Mouse (Mus musculus): ENCODE data around the gene BC048562.

BC048562 gene

DNA sequence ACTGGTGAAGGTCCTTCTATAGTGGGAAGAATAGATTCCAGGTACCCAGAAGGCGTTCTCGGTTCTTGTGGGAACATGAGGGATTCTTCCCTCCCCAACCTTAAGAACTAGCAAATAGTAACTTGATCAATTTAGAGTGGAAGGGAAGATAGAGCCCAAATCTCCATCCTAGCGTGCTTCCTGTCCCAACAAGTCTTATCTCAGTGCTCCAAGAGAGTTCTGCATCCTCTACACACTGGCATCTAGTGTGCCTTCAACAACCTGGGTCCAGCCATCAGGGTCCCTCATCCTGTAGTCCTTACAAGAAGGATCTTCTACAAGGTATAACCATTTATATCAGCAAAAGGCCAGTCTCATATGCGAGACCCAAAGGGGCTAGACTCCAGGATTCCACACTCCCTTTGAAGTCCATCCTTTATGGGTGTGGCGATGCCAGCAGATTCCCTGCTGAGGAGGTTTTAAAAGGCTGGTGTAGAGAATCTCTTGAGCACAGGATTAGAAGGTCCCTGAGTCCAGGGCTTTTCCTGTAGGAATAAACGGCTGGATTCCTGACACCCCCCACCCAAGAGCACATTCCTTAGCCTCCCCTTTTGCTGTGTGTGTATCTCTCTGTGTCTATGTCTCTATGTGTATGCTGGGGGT, 15.4 kb downstream of the BC048562 start:
- no peak for DNase-seq

- peak; percentile 90 for DNase-seq
These were observed 16.1 kb downstream of the BC048562 start for GRCm38 (mm10) chr9:108452291-108452906.

DNA sequence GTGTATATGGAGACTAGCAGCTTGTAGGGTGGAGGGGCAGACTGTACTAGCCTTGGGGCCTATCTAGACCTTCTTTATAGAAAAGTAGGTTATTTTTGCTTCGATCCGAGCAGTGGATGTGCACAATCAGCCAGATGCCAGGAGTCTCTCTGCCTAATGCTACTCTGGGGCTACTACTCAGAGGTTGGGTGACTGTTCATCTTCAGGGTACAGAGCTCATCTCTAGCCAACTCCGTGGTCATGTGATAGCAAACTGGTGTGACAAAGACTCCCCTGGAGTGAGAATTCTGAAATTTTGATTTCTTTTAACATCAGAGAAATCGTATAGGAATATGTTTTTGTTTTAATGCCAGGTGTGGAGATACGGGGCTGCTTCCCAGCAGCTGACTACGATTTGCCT, 16.6 kb downstream of the BC048562 start:
- DNase-seq: no peak

- DNase-seq: no peak
These were observed 17.2 kb downstream of the BC048562 start for GRCm38 (mm10) chr9:108453458-108453857.

GRCm38 (mm10) chr9:108454429-108454828, 18.1 kb downstream of the BC048562 start:
- no peak for DNase-seq

- DNase-seq: no peak
These were observed 19.7 kb downstream of the BC048562 start for GRCm38 (mm10) chr9:108455747-108456571.

DNA sequence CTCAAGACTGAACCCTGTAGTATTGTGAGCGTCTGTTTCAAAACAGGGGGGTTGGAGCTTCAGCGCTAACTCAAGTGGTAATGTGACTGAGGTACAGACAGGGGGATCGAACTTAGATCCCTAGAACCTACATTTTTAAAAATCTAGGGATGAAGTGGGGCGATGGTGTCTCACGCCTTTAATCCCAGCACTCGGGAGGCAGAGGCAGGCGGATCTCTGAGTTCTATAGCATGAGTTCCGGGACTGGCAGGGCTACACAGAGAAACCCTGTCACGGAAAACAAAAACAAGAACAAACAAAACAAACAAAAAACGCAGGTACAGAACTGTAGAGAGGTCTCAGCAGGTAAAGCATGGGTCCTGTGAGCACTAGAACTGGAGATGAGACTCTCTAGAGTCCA, 20.7 kb downstream of the BC048562 start:
- DNase-seq: no peak

DNA sequence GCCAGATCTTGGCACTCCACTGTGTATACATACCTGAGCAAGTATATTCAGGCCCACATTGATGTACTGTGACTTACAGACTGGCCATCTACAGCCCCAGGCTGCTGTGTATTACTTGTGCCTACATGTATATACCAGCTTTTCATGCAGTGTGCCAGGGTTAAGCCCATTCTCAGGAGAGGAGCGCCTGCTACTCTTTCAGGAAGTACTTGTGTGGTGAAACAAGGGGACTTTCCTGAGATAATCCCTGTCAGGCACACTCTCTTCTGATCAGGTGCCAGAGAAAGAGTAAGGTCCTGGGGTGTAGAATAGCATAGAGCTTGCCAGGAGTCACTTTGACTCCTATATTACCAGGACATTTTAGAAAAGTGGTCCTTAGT, 23.6 kb downstream of the BC048562 start:
- DNase-seq: no peak

DNA sequence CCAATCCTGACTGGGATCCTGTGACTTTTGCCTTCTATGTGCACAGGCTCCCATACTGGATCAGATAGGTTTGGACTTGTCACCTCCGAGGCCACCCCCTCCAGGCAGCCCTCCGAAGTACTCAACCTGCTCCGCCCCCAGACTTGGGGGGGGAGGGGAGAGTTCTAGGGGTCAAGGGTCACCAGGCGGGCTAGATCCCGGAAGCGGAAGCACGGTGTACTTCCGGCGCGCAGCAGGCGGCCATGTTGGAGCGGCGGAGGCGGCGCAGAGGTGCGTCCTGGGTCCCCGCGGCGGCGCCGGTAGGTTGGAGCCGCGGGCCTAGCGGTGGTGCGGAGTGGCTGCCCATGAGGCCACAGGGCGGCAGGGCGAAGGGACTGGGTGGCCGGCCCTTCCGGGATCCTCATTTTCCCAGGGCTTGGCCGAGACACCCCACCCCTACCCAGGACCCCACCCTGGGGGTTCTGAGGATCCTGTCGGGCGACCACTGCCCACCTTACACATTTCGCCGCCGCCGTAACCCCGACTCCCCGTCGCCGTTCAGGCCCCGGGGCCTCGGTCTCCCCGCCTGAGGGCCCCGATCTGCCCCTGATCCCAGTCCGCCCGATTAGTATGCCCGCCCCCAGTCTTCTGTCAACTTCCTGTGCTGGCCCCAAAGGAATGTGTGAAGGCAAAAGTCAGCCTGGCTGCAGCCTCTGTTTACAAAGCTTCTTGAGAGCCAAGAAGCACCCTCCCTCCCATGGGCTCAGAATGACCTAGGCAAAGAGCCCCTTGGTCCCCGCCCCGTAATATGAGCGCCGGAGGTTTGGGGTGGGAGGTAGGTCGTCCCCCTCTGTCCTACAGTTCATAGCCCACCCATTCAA, 24.3 kb downstream of the BC048562 start, which contains the start of gene Ccdc71:
Ccdc71 (plus strand) TSS at position 209 of the 860 bp plus-strand sequence.
- peak; percentile 90 for DNase-seq

- DNase-seq: no peak
These were observed 24.9 kb downstream of the BC048562 start, which contains the start of gene Klhdc8b for GRCm38 (mm10) chr9:108461181-108461631. Gene Klhdc8b, minus strand, starts transcription at chr9:108461581.

DNA sequence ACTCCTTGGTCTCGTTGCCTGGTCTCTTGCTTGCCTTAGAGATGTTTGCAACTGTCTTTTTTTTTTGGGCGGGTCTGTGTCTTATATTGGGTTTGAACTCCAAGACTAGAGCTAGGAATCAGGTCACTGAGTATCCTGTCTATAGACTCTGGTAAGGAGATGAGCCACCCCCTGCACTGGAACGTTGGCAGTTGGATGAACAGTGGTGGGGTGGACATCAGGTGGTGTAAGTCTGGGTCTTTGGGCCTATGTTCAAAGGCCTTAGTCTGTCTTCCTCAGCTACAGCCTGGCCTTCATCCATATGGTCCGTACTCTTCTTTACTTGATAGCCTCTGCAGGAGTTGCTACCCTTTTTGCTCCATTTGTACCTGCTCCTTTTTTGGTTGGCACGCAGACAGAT, 25.4 kb downstream of the BC048562 start:
- DNase-seq: no peak

- DNase-seq: no peak
These were observed 25.9 kb downstream of the BC048562 start for GRCm38 (mm10) chr9:108462192-108462591.

DNA sequence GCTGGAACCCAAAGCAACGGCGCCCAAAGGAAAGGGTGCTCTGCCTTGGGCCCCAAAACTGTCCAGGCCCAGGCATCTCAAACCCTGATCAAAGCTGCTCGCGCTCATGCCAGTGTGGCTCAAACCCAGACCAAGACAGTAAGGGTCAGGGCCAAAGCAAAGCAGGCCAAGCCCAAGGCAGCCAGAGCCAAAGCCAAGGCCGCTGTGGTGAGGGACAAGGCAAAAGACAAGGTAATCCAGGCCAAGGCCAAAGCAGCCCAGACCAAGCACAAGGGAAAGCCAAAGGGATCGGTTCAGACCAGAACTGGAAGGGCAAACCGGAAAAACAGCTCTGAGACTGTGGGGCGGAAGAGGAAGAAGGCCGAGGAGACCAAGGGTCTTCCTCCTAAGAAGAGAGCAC, 27.4 kb downstream of the BC048562 start:
- no peak for DNase-seq

DNA sequence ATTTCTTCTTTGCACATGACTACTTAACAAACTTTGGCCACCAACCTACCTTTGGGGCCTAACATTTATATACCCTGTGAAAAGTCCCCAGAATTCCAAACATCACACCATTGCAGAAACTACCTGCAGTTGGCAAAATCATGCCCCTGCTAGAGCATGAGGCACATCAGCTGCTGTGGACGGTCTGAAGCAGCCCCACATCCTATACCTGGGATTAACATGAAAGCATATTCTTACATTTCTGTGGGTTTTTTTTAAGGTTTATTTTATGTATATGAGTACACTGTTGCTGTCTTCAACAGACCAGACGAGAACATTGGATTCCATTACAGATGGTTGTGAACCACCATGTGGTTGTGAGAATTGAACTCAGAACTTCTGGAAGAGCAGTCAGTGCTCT, 29.9 kb downstream of the BC048562 start:
- no peak for DNase-seq

GRCm38 (mm10) chr9:108469430-108469829, 33.1 kb downstream of the BC048562 start:
- no peak for DNase-seq

GRCm38 (mm10) chr9:108469845-108470244, 33.6 kb downstream of the BC048562 start:
- DNase-seq: no peak

DNA sequence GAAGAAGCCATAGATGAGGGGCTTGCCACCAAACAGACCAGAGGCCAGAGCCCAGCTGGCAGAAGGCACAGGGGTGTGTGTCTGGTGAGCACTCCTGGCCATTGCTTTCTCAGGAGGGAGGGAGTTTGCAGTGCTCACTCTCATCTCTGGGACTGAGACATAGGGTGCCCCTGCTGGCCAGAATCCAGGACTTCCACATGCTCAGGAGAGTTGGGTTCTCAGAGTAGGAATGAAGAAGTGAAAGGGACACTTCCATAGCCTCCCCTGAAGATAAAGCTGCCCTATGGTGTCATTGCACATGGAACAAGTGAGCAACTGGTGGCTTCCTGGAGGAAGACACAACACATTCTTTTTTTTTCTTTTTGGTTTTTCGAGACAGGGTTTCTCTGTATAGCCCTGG, 38.2 kb downstream of the BC048562 start:
- DNase-seq: no peak

- no peak for DNase-seq
These were observed 42.4 kb downstream of the BC048562 start for GRCm38 (mm10) chr9:108478638-108479156.

DNA sequence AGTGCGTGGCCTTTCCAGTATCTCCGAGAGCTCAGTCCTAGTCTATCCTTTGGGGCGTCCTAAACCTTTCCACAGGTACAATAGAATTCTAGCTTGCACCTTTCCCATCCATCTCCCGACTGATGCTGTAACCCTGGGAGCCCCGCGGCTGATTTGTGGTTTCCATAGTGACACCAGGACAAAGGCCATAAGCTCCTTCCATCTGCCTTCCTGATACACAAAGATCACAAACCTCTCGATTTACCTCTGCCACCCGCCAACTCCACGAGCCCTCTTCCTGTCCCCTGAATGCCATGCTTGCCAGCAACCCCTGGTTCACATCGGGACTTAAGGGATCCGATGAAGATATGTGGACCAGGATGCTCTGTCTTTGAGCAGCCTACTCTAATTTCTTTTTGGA, 43.0 kb downstream of the BC048562 start:
- no peak for DNase-seq

GRCm38 (mm10) chr9:108479721-108480351, 43.6 kb downstream of the BC048562 start, which contains the start of gene Lamb2:
Gene Lamb2, plus strand, starts transcription at chr9:108479736.
- no peak for DNase-seq

- no peak for DNase-seq
These were observed 44.7 kb downstream of the BC048562 start for GRCm38 (mm10) chr9:108480813-108481519.

All from cerebellum, adult 9-11 months (tissue).